Mouse (Mus musculus) gastrocnemius, postnatal 10 days (tissue): ENCODE measurements around the gene Hecw2. TPM values are rescaled to one million over a fixed set of nuclear protein-coding genes. Genes with fewer than 3 reads are reported as not detected.
A peak's percentile ranks its signal among the peaks of the same experiment; 100 is the strongest.

Experiments used
- DNase-seq: peaks from one replicate; pipeline ENCODE4 v3.0.0; 2021; ENCODE audit warnings: mixed read lengths
- long read RNA-seq, 2 experiments: library from polyadenylated mRNA; stranded (forward); transcript quantifications; one replicate each; pipeline ENCODE4 v2.0.0; 2021
- total RNA-seq, 2 experiments: library from RNA; stranded (reverse); gene quantifications; 2 replicates each; pipeline ENCODE4 v1.2.3; 2021

The Hecw2 gene
- total RNA-seq = 1 to 10 TPM; 4.2 to 4.7 TPM
- long read RNA-seq, experiment 1 = 0 reads
- long read RNA-seq, experiment 2, partial matches to known transcripts = 0 of 1 reads
- long read RNA-seq, experiment 2, other reads (novel, unspliced or antisense) = 1 of 1 reads

GRCm38 (mm10) chr1:54194954-54195305, at the start of gene Hecw2:
Gene Hecw2 (minus strand): TSS chr1:54195168.
- DNase-seq = peak; percentile 53

- DNase-seq = no peak
Observed at GRCm38 (mm10) chr1:54242722-54243121, 47.8 kb upstream of the Hecw2 start.

GRCm38 (mm10) chr1:54220273-54220672, 25.3 kb upstream of the Hecw2 start:
- DNase-seq = no peak

- DNase-seq = peak; percentile 38
Observed at GRCm38 (mm10) chr1:54194183-54194953, 600 bp downstream of the Hecw2 start.

- DNase-seq = no peak
Observed at GRCm38 (mm10) chr1:54193191-54193770, 1.7 kb downstream of the Hecw2 start.

- DNase-seq = no peak
Observed at GRCm38 (mm10) chr1:54187579-54187978, 7.4 kb downstream of the Hecw2 start.

GRCm38 (mm10) chr1:54186347-54186746, 8.6 kb downstream of the Hecw2 start:
- DNase-seq = no peak

- no peak for DNase-seq
Observed at GRCm38 (mm10) chr1:54180663-54181062, 14.3 kb downstream of the Hecw2 start.

- no peak for DNase-seq
Observed at GRCm38 (mm10) chr1:54179179-54179578, 15.8 kb downstream of the Hecw2 start.

- DNase-seq = no peak
Observed at GRCm38 (mm10) chr1:54176592-54176991, 18.4 kb downstream of the Hecw2 start.

GRCm38 (mm10) chr1:54168014-54168413, 27.0 kb downstream of the Hecw2 start:
- no peak for DNase-seq

GRCm38 (mm10) chr1:54159531-54159930, 35.4 kb downstream of the Hecw2 start:
- DNase-seq = no peak

GRCm38 (mm10) chr1:54153216-54153786, 41.7 kb downstream of the Hecw2 start:
- DNase-seq = no peak

GRCm38 (mm10) chr1:54145106-54145505, 49.9 kb downstream of the Hecw2 start:
- DNase-seq = no peak

- no peak for DNase-seq
Observed at GRCm38 (mm10) chr1:54133802-54134436, 61.0 kb downstream of the Hecw2 start.

- no peak for DNase-seq
Observed at GRCm38 (mm10) chr1:54128714-54129431, 66.1 kb downstream of the Hecw2 start.

GRCm38 (mm10) chr1:54126991-54127742, 67.8 kb downstream of the Hecw2 start:
- no peak for DNase-seq

GRCm38 (mm10) chr1:54122551-54122950, 72.4 kb downstream of the Hecw2 start:
- no peak for DNase-seq

GRCm38 (mm10) chr1:54121071-54121730, 73.8 kb downstream of the Hecw2 start:
- DNase-seq = no peak

- DNase-seq = no peak
Observed at GRCm38 (mm10) chr1:54119638-54120320, 75.2 kb downstream of the Hecw2 start.
